Mouse (Mus musculus): ENCODE results near the gene Gm45337. TPM values are rescaled to one million over a fixed set of nuclear protein-coding genes. Genes with fewer than 3 reads are reported as not detected.
"Not testable (repeated sequence)": the region's sequence is repeated elsewhere in the genome, so short reads cannot be mapped to it uniquely, and the experiment has no call there.

The Gm45337 gene
- total and polyA plus RNA-seq, 3 experiments: not detected

DNA sequence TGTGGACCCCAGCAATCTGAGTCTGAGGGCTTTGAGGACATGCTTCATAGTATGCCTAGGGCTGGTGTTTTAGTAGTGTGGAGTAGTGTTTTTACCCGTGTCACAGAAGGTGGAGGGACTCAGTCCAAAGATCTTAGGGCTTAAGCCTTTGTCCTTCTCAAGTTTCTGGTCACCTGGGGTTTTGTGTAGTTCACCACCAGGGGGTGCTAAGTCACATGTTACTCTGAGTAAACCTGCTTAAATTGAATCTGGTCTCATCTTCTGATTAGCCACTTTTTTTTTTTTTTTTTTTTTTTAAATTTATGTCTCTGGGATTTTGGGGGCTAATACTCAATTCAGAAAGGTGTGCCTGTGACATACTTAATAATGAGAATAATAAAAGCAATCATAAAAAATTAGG lies 1.6 kb upstream of the Gm45337 start:
- DNase-seq (ENCODE audit: low spot score) (peak; percentile 32), ATAC-seq (ENCODE audit: extremely low read depth, insufficient number of reproducible peaks, low FRiP score, poor library complexity, severe bottlenecking) (no peak)
- H3K9me3 ChIP-seq (replicated peaks): no peaks in the 10 kb centered on the region
- no peak for TF ChIP-seq GATA1 (IDR thresholded peaks at IDR 0.05; ENCODE audit: borderline replicate concordance, low read length)
- TF ChIP-seq TAL1 (conservative IDR thresholded peaks at IDR 0.05; ENCODE audit: low read depth, low read length): no peak
- TF ChIP-seq CTCF (IDR thresholded peaks at IDR 0.05; ENCODE audit: low read depth, low read length): no peak
- TF ChIP-seq GATA2 (IDR thresholded peaks at IDR 0.05; ENCODE audit: borderline replicate concordance, low read depth, low read length): no peak
- TF ChIP-seq POLR2AphosphoS5 (IDR thresholded peaks at IDR 0.05; ENCODE audit: insufficient replicate concordance, low read depth, low read length): no peak
- peaks cover 2% of the 10 kb centered on the region; the same call in 1 of the 2 replicates for H3K27me3 ChIP-seq (ENCODE audit: insufficient read depth, low read length)
- H3K4me3 ChIP-seq (ENCODE audit: low read depth, low read length): no peak overlapping the region
- H3K4me1 ChIP-seq (ENCODE audit: insufficient read depth, low read depth, low read length): no peaks in the 10 kb centered on the region
- no peaks in the 10 kb centered on the region for H3K36me3 ChIP-seq (replicated peaks)

DNA sequence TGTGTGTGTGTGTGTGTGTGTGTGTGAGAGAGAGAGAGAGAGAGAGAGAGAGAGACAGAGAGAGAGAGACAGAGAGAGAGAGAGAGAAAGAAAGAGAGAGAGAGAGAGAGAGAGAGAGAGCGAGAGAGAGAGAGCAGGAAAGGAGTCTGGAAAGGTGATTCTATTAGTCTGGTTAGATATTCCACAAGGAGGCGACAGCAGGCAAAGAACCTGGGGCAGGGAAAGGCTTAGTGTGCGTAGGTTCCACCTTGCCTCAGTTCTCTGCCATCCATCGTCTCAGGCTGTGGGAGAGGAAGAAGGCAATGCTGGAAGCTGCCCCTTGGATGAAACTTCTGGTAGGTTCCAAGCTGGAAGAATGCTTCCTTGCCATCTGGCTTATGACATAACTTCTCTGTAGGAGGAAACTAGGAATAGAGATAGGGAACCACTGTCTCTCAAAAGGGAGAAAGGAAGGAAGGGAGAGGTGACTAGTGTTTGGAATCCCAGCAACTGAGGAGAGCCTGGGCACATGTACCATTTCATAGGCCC lies 1.1 kb upstream of the Gm45337 start:
- Histone ChIP-seq H3K27me3 (ENCODE audit: insufficient read depth, low read length) (peaks cover 2% of the 10 kb centered on the region; the same call in 1 of the 2 replicates), H3K4me1 (ENCODE audit: insufficient read depth, low read depth, low read length) (no peaks in the 10 kb centered on the region), H3K36me3 (replicated peaks) (no peaks in the 10 kb centered on the region), H3K9me3 (replicated peaks) (no peaks in the 10 kb centered on the region), H3K4me3 (ENCODE audit: low read depth, low read length) (no peak overlapping the region)
- no peak for DNase-seq (ENCODE audit: low spot score)
- no peak for ATAC-seq (ENCODE audit: extremely low read depth, insufficient number of reproducible peaks, low FRiP score, poor library complexity, severe bottlenecking)
- TF ChIP-seq TAL1 (conservative IDR thresholded peaks at IDR 0.05; ENCODE audit: low read depth, low read length) (no peak), CTCF (IDR thresholded peaks at IDR 0.05; ENCODE audit: low read depth, low read length) (no peak), POLR2AphosphoS5 (IDR thresholded peaks at IDR 0.05; ENCODE audit: insufficient replicate concordance, low read depth, low read length) (no peak), GATA1 (IDR thresholded peaks at IDR 0.05; ENCODE audit: borderline replicate concordance, low read length) (no peak), GATA2 (IDR thresholded peaks at IDR 0.05; ENCODE audit: borderline replicate concordance, low read depth, low read length) (no peak)

DNA sequence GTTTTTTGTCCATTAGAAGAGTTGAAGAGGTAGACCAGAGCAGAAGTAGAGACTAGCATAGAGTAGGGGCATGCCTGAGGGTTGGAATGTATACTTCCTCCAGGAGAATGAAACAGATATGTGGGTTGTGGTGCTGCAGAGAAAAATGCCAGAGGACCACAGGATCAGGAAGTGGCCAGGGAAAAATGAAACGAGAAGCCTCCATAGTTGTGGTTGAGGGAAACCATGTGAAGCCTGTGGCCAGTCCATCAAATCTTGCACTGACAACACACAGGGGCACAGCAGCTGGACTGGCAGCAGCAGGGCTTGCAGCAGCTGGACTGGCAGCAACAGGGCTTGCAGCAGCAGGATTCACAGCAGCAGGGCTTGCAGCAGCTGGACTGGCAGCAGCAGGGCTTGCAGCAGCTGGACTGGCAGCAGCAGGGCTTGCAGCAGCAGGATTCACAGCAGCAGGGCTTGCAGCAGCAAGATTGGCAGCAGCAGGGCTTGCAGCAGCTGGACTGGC lies 849 bp downstream of the Gm45337 start:
- not testable (repeated sequence) for H3K9me3 ChIP-seq (replicated peaks); H3K27me3 ChIP-seq (ENCODE audit: insufficient read depth, low read length); ATAC-seq (ENCODE audit: extremely low read depth, insufficient number of reproducible peaks, low FRiP score, poor library complexity, severe bottlenecking); H3K36me3 ChIP-seq (replicated peaks); DNase-seq (ENCODE audit: low spot score); H3K4me3 ChIP-seq (ENCODE audit: low read depth, low read length); H3K4me1 ChIP-seq (ENCODE audit: insufficient read depth, low read depth, low read length)

DNA sequence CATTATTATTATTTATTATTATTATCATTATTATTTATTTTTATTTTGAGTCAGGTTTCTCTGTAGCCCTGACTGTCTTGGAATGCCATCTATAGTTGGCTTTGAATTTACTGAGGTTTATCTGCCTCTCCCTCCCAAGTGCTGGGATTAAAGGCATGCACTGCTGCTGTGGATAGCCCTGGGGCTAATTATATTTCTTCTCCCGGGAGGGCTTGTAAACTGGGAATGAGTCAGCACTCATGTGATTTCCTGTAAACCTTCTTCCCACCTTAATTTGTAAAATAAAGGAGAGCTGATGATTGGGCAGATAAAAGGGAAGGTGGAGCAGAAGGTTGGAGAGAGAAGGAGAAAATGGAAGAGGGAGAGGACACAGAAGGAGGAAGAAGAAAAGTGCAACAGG lies 3.7 kb downstream of the Gm45337 start:
- Histone ChIP-seq H3K4me1 (ENCODE audit: insufficient read depth, low read depth, low read length) (no peaks in the 10 kb centered on the region), H3K4me3 (ENCODE audit: low read depth, low read length) (no peak overlapping the region), H3K27me3 (ENCODE audit: insufficient read depth, low read length) (peaks cover 2% of the 10 kb centered on the region; the same call in 1 of the 2 replicates), H3K9me3 (replicated peaks) (no peaks in the 10 kb centered on the region), H3K36me3 (replicated peaks) (no peaks in the 10 kb centered on the region)
- TF ChIP-seq TAL1 (conservative IDR thresholded peaks at IDR 0.05; ENCODE audit: low read depth, low read length) (no peak), POLR2AphosphoS5 (IDR thresholded peaks at IDR 0.05; ENCODE audit: insufficient replicate concordance, low read depth, low read length) (no peak), CTCF (IDR thresholded peaks at IDR 0.05; ENCODE audit: low read depth, low read length) (no peak), GATA1 (IDR thresholded peaks at IDR 0.05; ENCODE audit: borderline replicate concordance, low read length) (no peak), GATA2 (IDR thresholded peaks at IDR 0.05; ENCODE audit: borderline replicate concordance, low read depth, low read length) (no peak)
- DNase-seq (ENCODE audit: low spot score) (no peak), ATAC-seq (ENCODE audit: extremely low read depth, insufficient number of reproducible peaks, low FRiP score, poor library complexity, severe bottlenecking) (no peak)

DNA sequence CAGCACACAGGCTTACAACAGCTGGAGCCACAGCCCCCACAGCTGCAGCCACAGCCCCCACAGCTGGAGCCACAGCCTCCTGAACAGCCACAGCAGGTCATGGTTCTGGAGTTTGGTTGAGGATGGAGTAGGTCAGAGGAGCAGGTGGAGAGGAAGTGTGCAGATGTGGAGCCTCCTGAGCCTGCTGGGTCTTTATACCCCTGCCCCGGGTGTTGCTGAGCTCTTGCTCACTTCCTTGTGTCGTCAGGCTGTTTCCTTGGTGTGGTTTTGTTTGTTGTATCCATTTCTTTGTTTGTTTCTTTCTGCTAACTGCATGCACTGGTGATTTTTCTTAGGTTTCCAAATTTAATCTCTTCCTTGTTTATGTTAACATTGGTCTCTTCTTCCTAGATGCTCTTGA lies 8.5 kb downstream of the Gm45337 start, which contains the start of gene Gm39115:
TSS of gene Gm39115 (minus strand) at position 101 of the 400 bp plus-strand sequence.
- H3K36me3 ChIP-seq (replicated peaks); DNase-seq (ENCODE audit: low spot score); H3K4me3 ChIP-seq (ENCODE audit: low read depth, low read length); H3K27me3 ChIP-seq (ENCODE audit: insufficient read depth, low read length); H3K9me3 ChIP-seq (replicated peaks); H3K4me1 ChIP-seq (ENCODE audit: insufficient read depth, low read depth, low read length); ATAC-seq (ENCODE audit: extremely low read depth, insufficient number of reproducible peaks, low FRiP score, poor library complexity, severe bottlenecking): not testable (repeated sequence)

DNA sequence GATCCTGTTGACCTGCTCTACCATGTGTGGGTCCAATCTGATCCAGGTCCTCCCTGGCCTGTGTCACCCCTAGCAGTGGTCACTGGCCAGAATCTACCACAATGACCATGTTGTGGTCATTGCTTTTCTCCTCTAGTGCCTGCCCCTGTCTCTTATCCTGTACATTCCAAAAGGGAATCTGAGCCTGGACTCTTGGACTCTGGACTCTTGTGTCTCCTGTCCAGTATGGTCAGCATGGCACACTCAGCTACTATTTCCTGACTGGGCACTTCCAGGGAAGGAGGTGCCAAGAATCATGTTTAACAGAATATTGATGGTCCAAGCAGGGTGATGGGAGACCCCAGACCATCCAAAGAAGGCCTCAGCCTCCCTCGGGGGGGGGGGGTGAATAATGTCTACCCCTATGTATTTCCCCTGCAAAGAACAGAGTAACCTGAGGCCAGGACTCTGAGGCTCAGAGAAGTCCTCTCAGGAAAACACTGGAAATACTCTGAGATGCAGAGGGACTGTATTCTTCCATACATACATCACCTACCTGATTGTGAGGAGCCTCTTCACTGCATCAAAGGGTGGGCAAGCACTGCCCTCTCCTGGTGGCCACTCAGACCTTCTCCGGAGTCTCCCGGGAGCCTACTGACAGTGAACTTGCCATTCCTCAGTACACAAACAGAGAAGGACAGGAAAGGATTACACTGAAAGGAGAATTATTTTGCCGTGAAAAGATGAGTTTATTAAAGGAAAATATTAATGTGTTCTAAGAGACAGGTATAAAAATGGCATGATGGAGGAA lies 10.0 kb downstream of the Gm45337 start:
- no peaks in the 10 kb centered on the region for H3K4me1 ChIP-seq (ENCODE audit: insufficient read depth, low read depth, low read length)
- no peak for DNase-seq (ENCODE audit: low spot score)
- ATAC-seq (ENCODE audit: extremely low read depth, insufficient number of reproducible peaks, low FRiP score, poor library complexity, severe bottlenecking): no peak
- no peak overlapping the region for H3K4me3 ChIP-seq (ENCODE audit: low read depth, low read length)
- no peaks in the 10 kb centered on the region for H3K36me3 ChIP-seq (replicated peaks)
- H3K9me3 ChIP-seq (replicated peaks): no peaks in the 10 kb centered on the region
- TF ChIP-seq GATA2 (IDR thresholded peaks at IDR 0.05; ENCODE audit: borderline replicate concordance, low read depth, low read length): no peak
- TF ChIP-seq TAL1 (conservative IDR thresholded peaks at IDR 0.05; ENCODE audit: low read depth, low read length): no peak
- TF ChIP-seq GATA1 (IDR thresholded peaks at IDR 0.05; ENCODE audit: borderline replicate concordance, low read length): no peak
- TF ChIP-seq CTCF (IDR thresholded peaks at IDR 0.05; ENCODE audit: low read depth, low read length): no peak
- no peak for TF ChIP-seq POLR2AphosphoS5 (IDR thresholded peaks at IDR 0.05; ENCODE audit: insufficient replicate concordance, low read depth, low read length)
- peaks cover 4% of the 10 kb centered on the region; the same call in 1 of the 2 replicates for H3K27me3 ChIP-seq (ENCODE audit: insufficient read depth, low read length)
